Mouse (Mus musculus): Measurements from ENCODE around the gene Tspan15.

DNA sequence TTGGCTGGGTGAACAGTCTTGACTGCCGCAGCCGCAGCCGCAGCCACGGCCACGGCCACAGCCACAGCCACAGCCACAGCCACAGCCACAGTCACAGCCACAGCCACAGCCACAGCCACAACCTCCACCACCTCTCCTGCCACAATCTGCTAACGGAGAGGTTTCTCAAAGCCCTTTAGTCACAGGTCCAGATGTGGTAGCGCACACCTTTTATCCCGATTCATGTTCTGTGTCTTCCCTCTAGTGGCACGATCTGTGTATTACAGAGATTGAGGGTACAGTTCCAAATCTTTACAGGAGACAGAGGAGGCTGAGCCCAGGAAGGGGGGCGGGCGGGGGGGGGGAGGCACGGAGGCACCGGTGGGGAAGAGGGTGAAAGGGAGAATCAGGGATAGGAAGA, 11.8 kb upstream of the Tspan15 start:
- TF ChIP-seq POLR2A (IDR thresholded peaks at IDR 0.05; ENCODE audit: insufficient read depth, low read length) (no peak), CTCF (IDR thresholded peaks at IDR 0.05; ENCODE audit: low read depth, low read length) (peak; percentile 22), EP300 (IDR thresholded peaks at IDR 0.05; ENCODE audit: insufficient read depth, low read depth, low read length) (no peak)
